Mouse (Mus musculus): ENCODE data around the gene Kcnn3.

Gene Kcnn3

GRCm38 (mm10) chr3:89520618-89521502, 896 bp downstream of the Kcnn3 start:
- no peak for DNase-seq (ENCODE audit: low spot score in 2 of 2)

- DNase-seq (ENCODE audit: low spot score in 2 of 2) = no peak
These were observed 1.5 kb downstream of the Kcnn3 start for GRCm38 (mm10) chr3:89521503-89521854.

GRCm38 (mm10) chr3:89522450-89523128, 2.6 kb downstream of the Kcnn3 start:
- DNase-seq (ENCODE audit: low spot score in 2 of 2) = no peak

DNA sequence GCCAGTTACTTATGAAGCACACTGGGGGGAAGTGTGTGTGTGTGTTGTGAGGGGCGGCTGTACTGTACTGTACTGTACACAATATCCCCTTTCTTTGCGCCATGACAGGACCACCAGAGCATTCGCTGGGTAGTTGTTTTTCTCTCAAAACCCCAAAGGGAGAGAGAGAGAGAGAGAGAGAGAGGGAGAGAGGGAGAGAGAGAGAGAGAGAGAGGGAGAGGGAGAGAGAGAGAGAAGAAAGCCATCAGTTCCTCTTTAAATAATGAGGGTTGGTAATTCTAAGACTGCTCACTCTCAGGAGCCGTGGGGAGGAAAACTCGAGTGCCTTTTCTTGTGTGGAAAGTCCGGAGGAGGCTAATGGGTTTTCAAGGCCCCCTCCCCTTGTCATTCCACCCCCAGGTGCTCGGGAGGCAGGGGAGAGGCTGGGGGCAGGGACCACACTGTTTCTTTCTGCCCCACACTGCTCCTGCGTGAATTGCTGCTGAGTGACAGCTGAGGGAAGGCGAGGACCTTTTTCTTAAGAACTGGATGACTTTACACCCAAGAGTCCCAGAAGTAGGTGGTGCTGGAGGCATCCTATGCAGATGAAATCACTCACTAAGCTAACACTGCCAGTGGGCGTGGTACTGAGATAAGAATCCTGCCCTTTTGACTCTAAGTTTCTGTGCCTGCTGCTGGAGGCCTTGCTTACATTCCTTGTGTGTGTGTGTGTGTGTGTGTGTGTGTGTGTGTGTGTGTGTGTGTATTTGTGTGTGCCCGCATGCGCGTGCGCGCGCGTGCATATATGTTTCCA, 6.5 kb downstream of the Kcnn3 start:
- no peak for DNase-seq (ENCODE audit: low spot score in 2 of 2)

DNA sequence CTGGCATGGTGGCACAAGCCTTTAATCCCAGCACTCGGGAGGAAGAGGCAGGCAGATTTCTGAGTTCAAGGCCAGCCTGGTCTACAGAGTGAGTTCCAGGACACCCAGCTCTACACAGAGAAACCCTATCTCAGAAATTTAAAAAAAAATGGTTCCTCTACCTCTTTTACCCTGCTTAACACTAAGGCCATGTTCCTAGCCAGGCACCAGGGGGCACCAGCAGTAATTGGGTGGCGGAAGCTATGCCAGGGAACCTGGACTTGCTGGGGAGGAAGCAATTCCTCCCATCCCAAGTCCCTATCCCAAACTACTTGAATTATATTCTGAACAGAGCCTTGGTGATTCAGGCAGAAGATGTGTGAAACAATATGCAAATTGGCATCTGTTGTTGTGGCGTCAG, 9.8 kb downstream of the Kcnn3 start:
- DNase-seq (ENCODE audit: low spot score in 2 of 2) = no peak

DNA sequence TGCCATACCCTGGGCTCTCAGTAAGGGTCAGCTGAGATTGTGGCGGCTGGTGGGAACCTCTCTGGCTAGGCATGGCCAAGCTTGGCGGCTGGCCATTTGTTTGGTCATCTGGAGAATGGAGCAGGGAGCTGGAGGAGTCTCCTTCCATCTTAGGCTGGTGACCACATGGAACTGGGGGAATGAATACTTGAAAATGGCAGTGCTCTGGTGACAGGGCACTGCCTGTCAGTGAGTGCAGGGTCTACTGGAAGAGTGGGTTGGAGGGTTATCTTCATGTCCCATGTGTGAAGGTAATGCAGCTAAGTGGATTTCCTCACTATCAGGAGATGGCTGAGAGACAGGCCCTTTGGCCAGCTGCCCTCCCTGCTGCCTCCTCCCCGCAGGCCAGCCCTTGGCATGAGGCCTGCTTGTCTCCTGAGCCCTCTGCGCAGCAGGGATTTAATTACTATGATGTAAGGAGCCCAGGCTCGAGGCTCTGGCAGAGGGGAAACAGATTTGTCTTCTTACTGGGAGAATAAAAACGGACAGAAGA, 14.7 kb downstream of the Kcnn3 start:
- DNase-seq (ENCODE audit: low spot score in 2 of 2) = no peak

DNA sequence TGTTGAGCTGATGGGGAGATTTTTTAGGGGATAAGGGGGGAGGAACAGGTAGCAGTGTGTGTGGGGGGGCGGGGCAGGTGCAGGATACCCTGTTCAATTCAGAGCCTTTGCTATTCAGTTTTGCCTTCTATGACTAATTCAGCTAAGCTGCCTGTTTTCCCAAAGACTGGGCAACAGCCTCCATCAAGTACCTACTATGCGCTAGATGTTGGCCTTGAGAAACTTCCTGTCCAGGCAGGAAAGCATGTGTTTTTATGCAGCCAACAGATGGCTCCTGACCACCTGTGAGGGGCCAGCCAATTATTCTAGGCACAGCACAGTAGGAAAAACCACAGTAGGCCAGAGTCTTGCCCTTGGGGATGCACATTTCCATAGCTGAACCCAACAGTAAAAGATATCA, 15.2 kb downstream of the Kcnn3 start:
- DNase-seq (ENCODE audit: low spot score in 2 of 2) = no peak

DNA sequence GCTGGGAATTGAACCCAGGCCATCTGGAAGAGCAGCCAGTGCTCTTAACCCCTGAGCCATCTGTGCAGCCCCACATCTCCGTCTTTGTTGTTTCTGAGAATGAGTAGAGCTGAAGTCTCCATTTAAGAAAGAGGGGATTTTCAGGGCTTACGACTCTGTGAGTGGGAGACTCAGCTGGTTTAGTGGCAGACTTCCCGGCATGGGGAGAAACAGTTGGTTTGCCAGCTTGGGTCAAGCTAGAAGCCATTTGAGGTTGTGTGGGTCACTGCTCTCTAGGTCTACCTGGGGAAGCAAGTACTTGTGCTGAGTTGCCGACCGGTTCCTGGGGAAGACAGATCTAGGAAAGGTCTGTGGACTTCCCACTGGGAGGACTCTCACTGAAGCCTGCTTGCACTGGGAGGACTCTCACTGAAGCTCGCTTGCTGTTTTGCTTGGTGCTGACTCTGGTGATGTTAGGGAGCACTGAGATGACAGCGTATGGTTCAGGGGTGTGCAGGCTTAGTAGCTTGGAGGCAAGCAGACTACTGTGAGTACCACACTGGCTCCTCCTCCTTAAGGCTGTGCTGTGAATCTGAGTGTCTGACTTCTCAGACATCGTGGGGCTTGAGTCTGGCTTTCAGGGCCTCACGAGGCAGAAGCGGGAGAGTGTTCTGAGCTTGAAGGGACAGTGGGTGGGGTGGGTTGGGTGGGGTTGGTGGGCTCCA, 19.2 kb downstream of the Kcnn3 start:
- no peak for DNase-seq (ENCODE audit: low spot score in 2 of 2)

- DNase-seq (ENCODE audit: low spot score in 2 of 2) = no peak
These were observed 19.9 kb downstream of the Kcnn3 start for GRCm38 (mm10) chr3:89539740-89540370.

GRCm38 (mm10) chr3:89540371-89540743, 20.4 kb downstream of the Kcnn3 start:
- DNase-seq (ENCODE audit: low spot score in 2 of 2) = no peak

- DNase-seq (ENCODE audit: low spot score in 2 of 2) = no peak
These were observed 27.0 kb downstream of the Kcnn3 start for GRCm38 (mm10) chr3:89546951-89547350.

- no peak for DNase-seq (ENCODE audit: low spot score in 2 of 2)
These were observed 28.8 kb downstream of the Kcnn3 start for GRCm38 (mm10) chr3:89548805-89549204.

- DNase-seq (ENCODE audit: low spot score in 2 of 2) = no peak
These were observed 29.5 kb downstream of the Kcnn3 start for GRCm38 (mm10) chr3:89549488-89549887.

DNA sequence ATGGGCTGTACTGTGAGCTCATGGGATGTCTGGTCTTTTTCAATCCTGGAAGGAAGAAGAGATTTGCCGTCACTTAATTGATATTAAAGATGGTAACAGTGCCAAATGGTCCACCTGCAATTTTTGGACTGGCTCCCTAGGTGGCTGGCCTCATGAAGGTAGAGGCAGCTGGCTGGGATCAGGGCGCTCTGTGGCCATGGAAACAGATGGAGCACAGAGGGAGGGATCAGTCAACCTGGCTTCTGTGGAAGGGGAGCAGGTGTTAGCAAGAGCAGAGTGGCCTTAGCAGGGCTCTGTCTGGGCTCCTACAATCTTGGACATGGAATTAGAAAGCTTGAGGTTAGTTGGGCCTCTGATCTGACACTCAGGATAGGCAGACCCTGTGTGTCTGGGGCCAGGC, 31.9 kb downstream of the Kcnn3 start:
- no peak for DNase-seq (ENCODE audit: low spot score in 2 of 2)

DNA sequence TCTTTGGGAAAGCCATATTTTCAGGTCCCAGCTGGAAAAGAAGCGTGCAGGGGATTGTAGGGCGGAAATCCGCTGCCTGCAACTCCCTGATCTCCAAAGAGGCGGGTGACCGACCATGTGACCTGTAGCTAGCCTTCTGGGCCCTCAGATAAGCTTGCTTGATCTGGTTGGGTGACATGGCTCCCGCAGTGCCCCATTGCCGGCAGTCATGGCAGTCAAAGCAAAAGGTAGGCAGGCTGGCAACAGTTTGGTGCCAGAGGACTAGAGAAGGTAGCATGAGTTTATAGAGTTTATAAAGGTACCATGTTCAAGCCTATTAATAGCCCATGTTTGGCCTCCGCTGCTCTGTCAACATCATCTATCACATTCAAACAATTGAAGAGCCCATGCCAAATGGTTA, 33.5 kb downstream of the Kcnn3 start:
- DNase-seq (ENCODE audit: low spot score in 2 of 2) = no peak

DNA sequence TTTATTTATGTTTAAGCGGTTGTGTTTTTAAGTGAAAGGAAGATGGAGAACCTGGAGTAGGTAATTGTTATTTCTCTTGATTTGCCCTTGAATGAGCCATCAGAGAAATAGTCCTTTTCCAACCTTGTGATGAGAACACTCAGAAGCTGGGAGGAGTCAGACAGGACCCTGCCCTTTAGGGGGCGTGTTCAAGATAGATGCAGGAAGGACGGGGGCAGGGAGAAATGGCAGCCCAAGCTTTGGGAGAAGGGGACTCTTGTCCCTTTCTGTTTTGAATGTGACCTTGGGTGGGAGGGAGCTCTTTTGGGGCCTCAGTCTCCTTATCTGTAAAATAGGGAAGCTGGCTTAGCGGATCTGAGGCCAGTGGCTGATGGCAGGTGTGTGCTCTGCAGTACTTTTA, 34.0 kb downstream of the Kcnn3 start:
- DNase-seq (ENCODE audit: low spot score in 2 of 2) = no peak

- no peak for DNase-seq (ENCODE audit: low spot score in 2 of 2)
These were observed 34.6 kb downstream of the Kcnn3 start for GRCm38 (mm10) chr3:89554587-89554986.

GRCm38 (mm10) chr3:89557811-89558210, 37.8 kb downstream of the Kcnn3 start:
- no peak for DNase-seq (ENCODE audit: low spot score in 2 of 2)

DNA sequence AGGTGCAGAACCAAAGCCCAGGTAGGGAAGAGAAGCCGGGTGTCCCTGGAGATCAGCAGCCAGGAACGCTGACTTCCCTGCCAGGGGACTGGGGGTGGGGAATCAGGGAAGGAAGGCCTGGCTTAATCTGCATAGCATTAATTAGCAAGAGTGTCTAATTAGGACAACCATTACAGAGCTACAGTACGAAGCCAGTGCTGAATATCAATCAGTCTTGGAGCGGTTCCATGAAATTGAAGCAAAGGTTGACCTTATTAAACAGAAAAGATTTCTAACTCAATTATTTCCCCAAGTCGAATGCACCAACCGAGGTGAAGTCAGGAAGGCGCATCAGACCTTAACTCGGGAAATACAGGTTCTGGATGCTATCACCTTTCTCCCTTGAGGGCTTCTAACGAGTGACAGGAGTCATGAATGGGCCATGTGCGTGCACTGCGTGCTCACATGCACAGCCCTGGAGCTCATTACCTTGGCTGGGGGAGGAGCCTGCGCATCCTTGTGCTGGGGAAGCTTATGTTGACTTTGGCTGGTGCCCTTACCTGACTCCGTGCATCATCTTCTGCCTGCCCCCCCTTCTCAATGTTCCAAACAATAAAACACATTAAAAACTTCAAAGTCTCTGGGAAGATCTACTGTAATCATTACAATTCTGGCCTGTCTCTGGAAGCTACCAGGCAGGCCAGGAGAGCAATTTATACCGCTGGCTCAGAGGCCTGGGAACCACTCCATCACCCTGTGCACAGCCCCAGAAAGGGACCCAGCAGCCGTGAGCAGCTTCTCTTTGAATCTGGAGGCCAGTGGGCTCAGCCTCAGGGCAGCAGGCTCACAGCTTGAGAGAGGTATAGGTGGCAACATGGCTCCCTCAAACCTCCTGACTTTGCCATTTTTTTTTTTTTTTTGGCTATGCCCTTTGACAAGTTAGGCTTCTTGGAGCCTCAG, 39.3 kb downstream of the Kcnn3 start:
- DNase-seq (ENCODE audit: low spot score in 2 of 2) = no peak

DNA sequence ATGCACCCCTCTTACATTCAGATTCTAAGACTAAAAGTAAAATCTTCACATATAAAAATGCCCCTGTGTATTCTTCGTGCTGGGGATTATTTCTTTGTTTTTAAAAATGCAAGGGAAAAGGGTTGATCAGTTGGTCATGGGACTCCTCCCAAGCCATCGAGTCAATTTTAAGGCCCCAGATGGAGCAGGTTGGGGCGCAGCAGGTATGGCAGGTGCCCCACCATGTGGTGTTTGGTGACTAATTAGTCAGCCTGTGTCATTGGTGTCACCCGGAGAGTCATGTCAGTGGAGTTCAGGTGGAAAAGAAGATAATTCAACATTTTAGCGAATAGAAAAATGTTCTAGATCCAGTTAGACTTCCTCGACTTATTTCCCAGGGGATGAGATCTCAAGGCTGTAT, 41.4 kb downstream of the Kcnn3 start:
- DNase-seq (ENCODE audit: low spot score in 2 of 2) = no peak

Measured in spleen, postnatal 10 days (tissue).